Mouse (Mus musculus): ENCODE results near the gene Fmod. TPM values are rescaled to one million over a fixed set of nuclear protein-coding genes. Genes with fewer than 3 reads are reported as not detected.

The Fmod gene
- polyA plus RNA-seq, 1 experiment from 2014 or later, result 0.23 TPM

- Histone ChIP-seq H3K36me3 (ENCODE audit: control insufficient read depth, insufficient read depth, low read length) (no peaks in the 10 kb centered on the region), H3K4me1 (ENCODE audit: control insufficient read depth, insufficient read depth, low read length) (peaks cover 4% of the 10 kb centered on the region; the same call in 1 of the 2 replicates), H3K9me3 (ENCODE audit: control insufficient read depth, low read length) (no peaks in the 10 kb centered on the region), H3K4me3 (ENCODE audit: low read depth, low read length) (no peak overlapping the region), H3K27me3 (ENCODE audit: control insufficient read depth, insufficient read depth, low read length) (no peaks in the 10 kb centered on the region), H3K4me2 (ENCODE audit: low read depth, low read length) (no peak overlapping the region), H3K9ac (replicated peaks; ENCODE audit: low read depth, low read length) (no peak overlapping the region), H3K27ac (ENCODE audit: low read depth, low read length) (no peak overlapping the region)
- peak; percentile 68; the same call in 1 of the 2 replicates for ATAC-seq (ENCODE audit: low read depth)
- whole genome bisulfite sequencing, result 4% methylated on average over 5 of the region's 5 CpGs
Observed at GRCm38 (mm10) chr1:134048759-134049158, 11.7 kb downstream of the Fmod start.

GRCm38 (mm10) chr1:134049542-134049941, 12.5 kb downstream of the Fmod start:
- no peak for ATAC-seq (ENCODE audit: low read depth)
- H3K4me1 ChIP-seq (ENCODE audit: control insufficient read depth, insufficient read depth, low read length), result peaks cover 4% of the 10 kb centered on the region; the same call in 1 of the 2 replicates
- no peaks in the 10 kb centered on the region for H3K9me3 ChIP-seq (ENCODE audit: control insufficient read depth, low read length)
- no peaks in the 10 kb centered on the region for H3K36me3 ChIP-seq (ENCODE audit: control insufficient read depth, insufficient read depth, low read length)
- no peak overlapping the region for H3K4me2 ChIP-seq (ENCODE audit: low read depth, low read length)
- H3K4me3 ChIP-seq (ENCODE audit: low read depth, low read length), result no peak overlapping the region
- H3K9ac ChIP-seq (replicated peaks; ENCODE audit: low read depth, low read length), result no peak overlapping the region
- 74% methylated on average over 6 of the region's 6 CpGs for WGBS
- H3K27ac ChIP-seq (ENCODE audit: low read depth, low read length), result no peak overlapping the region
- H3K27me3 ChIP-seq (ENCODE audit: control insufficient read depth, insufficient read depth, low read length), result no peaks in the 10 kb centered on the region

GRCm38 (mm10) chr1:134053207-134053606, 16.2 kb downstream of the Fmod start:
- Histone ChIP-seq H3K4me2 (ENCODE audit: low read depth, low read length) (no peak overlapping the region), H3K27ac (ENCODE audit: low read depth, low read length) (no peak overlapping the region), H3K36me3 (ENCODE audit: control insufficient read depth, insufficient read depth, low read length) (no peaks in the 10 kb centered on the region), H3K4me1 (ENCODE audit: control insufficient read depth, insufficient read depth, low read length) (no peaks in the 10 kb centered on the region), H3K9ac (replicated peaks; ENCODE audit: low read depth, low read length) (no peak overlapping the region), H3K27me3 (ENCODE audit: control insufficient read depth, insufficient read depth, low read length) (no peaks in the 10 kb centered on the region), H3K9me3 (ENCODE audit: control insufficient read depth, low read length) (no peaks in the 10 kb centered on the region), H3K4me3 (ENCODE audit: low read depth, low read length) (no peak overlapping the region)
- WGBS, result 6% methylated on average over 6 of the region's 6 CpGs
- ATAC-seq (ENCODE audit: low read depth), result 0 out of 2 replicates have a peak, but pooled peaks have one; percentile 62

DNA sequence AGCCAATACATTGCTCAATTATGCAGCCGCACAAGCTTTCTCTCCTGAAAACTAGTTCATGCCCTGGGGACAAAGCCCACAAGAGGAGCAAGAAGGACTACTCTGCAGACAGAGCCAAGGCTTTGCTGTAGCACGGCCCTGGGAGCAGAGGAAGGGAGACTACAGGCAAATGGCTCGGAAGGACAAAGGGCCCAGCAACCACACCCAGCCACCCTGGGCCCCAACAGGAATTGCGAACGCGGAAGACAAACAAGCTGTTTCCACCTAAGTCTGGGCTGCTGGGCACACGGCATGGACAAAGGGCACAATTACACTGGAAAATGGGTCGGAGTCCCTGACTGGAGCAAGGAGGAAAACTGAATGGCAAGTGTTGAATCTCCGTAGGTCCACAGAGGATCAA, 18.0 kb downstream of the Fmod start:
- Histone ChIP-seq H3K36me3 (ENCODE audit: control insufficient read depth, insufficient read depth, low read length) (no peaks in the 10 kb centered on the region), H3K4me2 (ENCODE audit: low read depth, low read length) (no peak overlapping the region), H3K9ac (replicated peaks; ENCODE audit: low read depth, low read length) (no peak overlapping the region), H3K4me3 (ENCODE audit: low read depth, low read length) (no peak overlapping the region), H3K4me1 (ENCODE audit: control insufficient read depth, insufficient read depth, low read length) (0 out of 2 replicates have a peak, but pooled peaks cover under 1% of the 10 kb centered on the region), H3K27ac (ENCODE audit: low read depth, low read length) (no peak overlapping the region), H3K9me3 (ENCODE audit: control insufficient read depth, low read length) (no peaks in the 10 kb centered on the region), H3K27me3 (ENCODE audit: control insufficient read depth, insufficient read depth, low read length) (no peaks in the 10 kb centered on the region)
- no peak for ATAC-seq (ENCODE audit: low read depth)
- WGBS, result 67% methylated on average over 9 of the region's 9 CpGs

DNA sequence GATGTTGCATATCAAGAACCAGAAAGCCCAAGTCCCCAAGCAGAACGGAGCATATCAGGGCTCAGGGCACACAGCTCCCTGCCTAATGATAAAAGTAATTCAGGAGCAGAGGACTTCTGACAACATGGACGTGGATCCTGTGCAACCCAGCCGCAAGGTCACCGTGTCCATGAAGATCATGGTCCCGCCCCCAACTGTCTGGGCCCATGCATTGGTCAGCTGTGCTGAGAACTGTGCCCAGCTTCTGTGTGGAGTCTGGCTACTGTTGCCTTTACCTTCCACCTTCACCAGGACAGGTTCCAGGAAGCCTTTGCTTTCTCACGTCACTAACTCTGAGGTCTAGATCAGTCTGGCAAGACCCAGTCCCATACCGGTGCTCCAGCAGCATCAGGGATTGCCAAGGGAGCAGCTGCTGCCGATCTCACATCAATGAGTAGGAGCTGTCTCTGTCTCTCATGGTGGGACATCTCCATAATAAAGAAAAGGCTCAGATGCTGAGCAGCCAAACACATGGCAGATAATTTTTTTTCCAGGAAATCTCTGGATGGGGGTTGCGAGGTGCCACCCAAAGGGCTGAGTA, 18.7 kb downstream of the Fmod start:
- Histone ChIP-seq H3K36me3 (ENCODE audit: control insufficient read depth, insufficient read depth, low read length) (no peaks in the 10 kb centered on the region), H3K9ac (replicated peaks; ENCODE audit: low read depth, low read length) (no peak overlapping the region), H3K4me3 (ENCODE audit: low read depth, low read length) (no peak overlapping the region), H3K4me2 (ENCODE audit: low read depth, low read length) (no peak overlapping the region), H3K27me3 (ENCODE audit: control insufficient read depth, insufficient read depth, low read length) (no peaks in the 10 kb centered on the region), H3K9me3 (ENCODE audit: control insufficient read depth, low read length) (no peaks in the 10 kb centered on the region), H3K4me1 (ENCODE audit: control insufficient read depth, insufficient read depth, low read length) (peaks cover 6% of the 10 kb centered on the region; the same call in 1 of the 2 replicates), H3K27ac (ENCODE audit: low read depth, low read length) (no peak overlapping the region)
- no peak for ATAC-seq (ENCODE audit: low read depth)
- WGBS, result 77% methylated on average over 9 of the region's 9 CpGs

- Histone ChIP-seq H3K4me1 (ENCODE audit: control insufficient read depth, insufficient read depth, low read length) (peaks cover 10% of the 10 kb centered on the region), H3K27me3 (ENCODE audit: control insufficient read depth, insufficient read depth, low read length) (no peaks in the 10 kb centered on the region), H3K4me2 (ENCODE audit: low read depth, low read length) (no peak overlapping the region), H3K4me3 (ENCODE audit: low read depth, low read length) (no peak overlapping the region), H3K9ac (replicated peaks; ENCODE audit: low read depth, low read length) (no peak overlapping the region), H3K9me3 (ENCODE audit: control insufficient read depth, low read length) (no peaks in the 10 kb centered on the region), H3K27ac (ENCODE audit: low read depth, low read length) (no peak overlapping the region), H3K36me3 (ENCODE audit: control insufficient read depth, insufficient read depth, low read length) (no peaks in the 10 kb centered on the region)
- 79% methylated on average over 4 of the region's 4 CpGs for WGBS
- ATAC-seq (ENCODE audit: low read depth), result no peak
Observed at GRCm38 (mm10) chr1:134056285-134056684, 19.2 kb downstream of the Fmod start.

- Histone ChIP-seq H3K27me3 (ENCODE audit: control insufficient read depth, insufficient read depth, low read length) (no peaks in the 10 kb centered on the region), H3K4me3 (ENCODE audit: low read depth, low read length) (no peak overlapping the region), H3K9ac (replicated peaks; ENCODE audit: low read depth, low read length) (no peak overlapping the region), H3K4me2 (ENCODE audit: low read depth, low read length) (no peak overlapping the region), H3K4me1 (ENCODE audit: control insufficient read depth, insufficient read depth, low read length) (peaks cover 22% of the 10 kb centered on the region), H3K27ac (ENCODE audit: low read depth, low read length) (no peak overlapping the region), H3K9me3 (ENCODE audit: control insufficient read depth, low read length) (no peaks in the 10 kb centered on the region), H3K36me3 (ENCODE audit: control insufficient read depth, insufficient read depth, low read length) (no peaks in the 10 kb centered on the region)
- no peak for ATAC-seq (ENCODE audit: low read depth)
- WGBS, result 86% methylated on average over 8 of the region's 8 CpGs
Observed at GRCm38 (mm10) chr1:134057736-134058135, 20.7 kb downstream of the Fmod start.

DNA sequence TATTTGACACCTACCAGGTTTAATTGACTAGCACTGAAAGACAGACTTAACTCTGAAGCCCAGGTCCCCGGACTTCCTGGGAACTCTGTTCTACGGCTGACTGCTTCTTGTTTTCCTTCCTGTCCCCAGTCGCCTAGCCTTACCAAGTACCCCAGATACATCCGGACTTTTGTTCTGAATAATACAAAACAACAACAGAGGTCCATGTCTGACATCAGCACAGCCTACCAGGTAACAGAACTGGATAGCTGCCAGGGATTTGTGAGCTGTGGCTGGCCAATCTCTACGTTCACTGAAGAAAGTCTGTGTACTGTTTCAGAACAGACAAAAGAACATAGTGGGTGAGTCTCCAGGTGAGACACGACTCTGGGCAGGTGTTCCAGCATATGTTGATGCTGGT, 21.8 kb downstream of the Fmod start:
- H3K9ac ChIP-seq (replicated peaks; ENCODE audit: low read depth, low read length), result no peak overlapping the region
- H3K4me2 ChIP-seq (ENCODE audit: low read depth, low read length), result no peak overlapping the region
- H3K27me3 ChIP-seq (ENCODE audit: control insufficient read depth, insufficient read depth, low read length), result no peaks in the 10 kb centered on the region
- peaks cover 33% of the 10 kb centered on the region for H3K4me1 ChIP-seq (ENCODE audit: control insufficient read depth, insufficient read depth, low read length)
- no peak overlapping the region for H3K27ac ChIP-seq (ENCODE audit: low read depth, low read length)
- ATAC-seq (ENCODE audit: low read depth), result no peak
- H3K36me3 ChIP-seq (ENCODE audit: control insufficient read depth, insufficient read depth, low read length), result no peaks in the 10 kb centered on the region
- H3K9me3 ChIP-seq (ENCODE audit: control insufficient read depth, low read length), result no peaks in the 10 kb centered on the region
- WGBS, result 76% methylated on average over 6 of the region's 6 CpGs
- no peak overlapping the region for H3K4me3 ChIP-seq (ENCODE audit: low read depth, low read length)

DNA sequence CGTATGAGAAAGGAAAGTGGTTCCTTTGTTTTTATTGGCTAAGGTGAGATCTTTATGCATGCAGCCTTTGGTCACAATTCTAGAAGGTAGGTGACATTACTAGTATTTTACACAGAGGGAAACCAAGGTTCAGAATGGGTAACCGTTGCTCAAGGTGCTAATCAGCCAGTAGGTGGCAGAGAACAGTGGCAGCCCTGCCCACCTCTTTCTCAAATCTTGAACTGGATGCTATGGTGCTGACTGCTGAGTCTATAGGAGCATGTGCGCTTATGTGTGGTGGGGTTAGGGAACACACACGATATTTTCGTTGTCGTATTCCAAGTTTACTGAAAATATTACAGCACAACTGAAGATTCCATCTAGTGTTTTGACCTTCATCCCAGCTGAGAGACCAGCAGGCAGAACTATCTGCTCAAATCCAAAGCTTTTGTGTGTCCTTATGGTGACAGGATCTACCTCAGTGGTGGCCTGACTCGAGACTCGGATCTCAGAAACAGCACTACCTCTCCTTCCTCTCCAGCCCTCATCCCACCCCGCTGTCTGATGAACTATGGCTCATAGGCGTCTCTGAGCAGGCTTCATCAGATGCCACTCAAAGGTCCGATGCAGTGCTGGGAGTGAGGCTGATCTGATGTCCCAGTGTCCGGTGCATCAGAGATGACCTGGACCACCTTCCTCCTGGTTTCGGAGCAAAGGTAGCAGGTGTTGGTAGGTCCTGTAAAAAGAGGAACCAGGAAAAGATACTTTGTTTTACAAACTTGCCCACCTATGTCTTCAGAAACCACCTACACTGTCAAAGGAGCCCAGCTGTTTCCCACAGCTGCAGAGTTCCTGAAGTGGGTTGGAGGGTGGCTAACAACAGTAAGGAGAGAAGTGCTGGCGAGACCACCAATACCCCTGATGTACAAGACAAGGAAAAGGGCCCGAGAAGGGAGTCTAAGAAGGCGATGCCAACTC, 23.0 kb downstream of the Fmod start:
- Histone ChIP-seq H3K4me3 (ENCODE audit: low read depth, low read length) (peak overlapping the region; percentile 29), H3K36me3 (ENCODE audit: control insufficient read depth, insufficient read depth, low read length) (no peaks in the 10 kb centered on the region), H3K9ac (replicated peaks; ENCODE audit: low read depth, low read length) (peak overlapping the region; percentile 59; the same call in 1 of the 2 replicates), H3K27ac (ENCODE audit: low read depth, low read length) (peak overlapping the region; percentile 97), H3K27me3 (ENCODE audit: control insufficient read depth, insufficient read depth, low read length) (no peaks in the 10 kb centered on the region), H3K9me3 (ENCODE audit: control insufficient read depth, low read length) (no peaks in the 10 kb centered on the region), H3K4me2 (ENCODE audit: low read depth, low read length) (peak overlapping the region; percentile 74), H3K4me1 (ENCODE audit: control insufficient read depth, insufficient read depth, low read length) (peaks cover 38% of the 10 kb centered on the region)
- no peak for ATAC-seq (ENCODE audit: low read depth)
- 75% methylated on average over 16 of the region's 16 CpGs for WGBS

All from neural tube, embryonic 14.5 days (tissue).